Mouse (Mus musculus): ENCODE data around the gene Hoxb4.

DNA sequence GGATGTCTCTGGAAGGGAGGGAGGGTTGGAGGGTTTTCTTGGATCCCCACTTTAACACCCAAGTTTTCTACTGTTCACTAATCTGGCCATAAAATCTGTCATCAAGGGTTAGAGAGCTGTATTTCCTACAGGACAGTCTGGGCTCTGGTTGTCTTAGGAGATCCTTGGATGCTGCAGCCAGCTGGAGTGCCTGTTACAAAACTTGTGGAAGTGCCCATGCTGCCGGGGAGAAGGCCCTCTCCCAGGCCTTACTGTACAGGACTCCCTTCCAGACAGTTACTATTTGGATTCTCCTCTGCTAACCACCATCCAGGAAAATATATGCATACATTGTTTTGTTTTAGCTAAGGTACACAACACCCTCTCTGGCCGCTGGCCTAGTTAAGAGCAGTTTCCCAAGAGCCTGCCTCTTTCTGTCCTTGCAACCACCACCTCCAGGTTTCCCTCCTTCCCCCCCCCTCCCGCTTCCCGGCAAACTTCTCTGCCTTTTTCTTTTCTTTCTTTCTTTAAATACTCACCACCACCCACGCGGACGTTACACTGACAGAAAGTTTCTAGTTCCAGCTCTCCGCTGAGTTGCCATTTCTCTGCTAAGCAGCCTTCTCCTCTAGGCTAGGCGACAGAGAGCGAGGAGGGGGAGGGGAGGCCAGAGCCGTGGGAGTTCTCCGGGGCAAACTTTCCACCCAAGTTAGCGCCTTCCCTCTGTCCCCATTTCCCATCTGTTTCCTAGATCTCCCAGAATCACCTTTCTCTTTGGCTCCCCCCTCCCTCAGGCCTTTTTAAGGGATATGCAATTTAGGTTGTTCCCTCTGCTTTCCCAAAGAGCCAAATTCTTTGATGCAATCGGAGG lies 31.6 kb downstream of the Hoxb4 start:
- TF ChIP-seq POLR2A (IDR thresholded peaks at IDR 0.05; ENCODE audit: control insufficient read depth, extremely low read depth, insufficient read depth, low read length, poor library complexity) (no peak), CTCF (IDR thresholded peaks at IDR 0.05; ENCODE audit: borderline replicate concordance, control insufficient read depth, extremely low read depth, insufficient read depth, low read length, poor library complexity) (no peak)
